Comparison of ENCODE assay signal across 8 mouse cellular contexts in genomic region chr5:122989551-122990330, GRCm38 (mm10). TPM values are rescaled to one million over a fixed set of nuclear protein-coding genes. Genes with fewer than 3 reads are reported as not detected.
DNase-seq lines count a peak whose midpoint lies in the region; ATAC-seq and TF ChIP-seq lines count a peak whose summit lies in the region.

Gene Kdm2b, minus strand, starts transcription at chr5:122989823.

- 4% methylated on average over 15 of the region's 15 CpGs for WGBS in embryonic facial prominence, embryonic 13.5 days
- WGBS in heart, postnatal 0 days: 5% methylated on average over 15 of the region's 15 CpGs
- WGBS in small intestine, adult 2 months: 8% methylated on average over 15 of the region's 15 CpGs

- ATAC-seq in embryonic facial prominence, embryonic 13.5 days (ENCODE audit: insufficient number of reproducible peaks, insufficient read depth, low FRiP score, low TSS enrichment, low read depth): no peak
- no peak for ATAC-seq in heart, postnatal 0 days (ENCODE audit: insufficient read depth, low read depth)

- peaks cover 5 to 13% of the 10 kb centered on the region in 2 experiments; a peak in 3 of 4 replicates for H3K4me1 ChIP-seq in MEL (ENCODE audit: control insufficient read depth in 1 of 2, insufficient read depth in 2 of 2, low read length in 2 of 2)
- peaks cover 57% of the 10 kb centered on the region for H3K4me1 ChIP-seq in embryonic facial prominence, embryonic 13.5 days
- peaks cover 35% of the 10 kb centered on the region for H3K4me1 ChIP-seq in heart, postnatal 0 days (ENCODE audit: control insufficient read depth, insufficient read depth)
- peaks cover 8% of the 10 kb centered on the region for H3K4me1 ChIP-seq in small intestine, adult 2 months (ENCODE audit: control insufficient read depth, insufficient read depth, insufficient read length, low read length)

- no peaks in the 10 kb centered on the region for H3K79me2 ChIP-seq in C2C12 (ENCODE audit: control insufficient read depth, insufficient read depth)
- H3K79me2 ChIP-seq in MEL (ENCODE audit: control insufficient read depth, insufficient read depth, low read length, poor library complexity): peaks cover 2% of the 10 kb centered on the region; the same call in 1 of the 2 replicates

- H3K4me3 ChIP-seq in C2C12 (ENCODE audit: insufficient read depth, poor library complexity, severe bottlenecking) (peak within 1 kb of the TSS; percentile 51), MEL (ENCODE audit: control insufficient read depth in 1 of 2, insufficient read depth in 1 of 2, low read depth in 2 of 2, low read length in 2 of 2) (peak within 1 kb of the TSS; percentile 79 to 89)
- H3K4me3 ChIP-seq in embryonic facial prominence, embryonic 13.5 days: peak within 1 kb of the TSS; percentile 66
- peak within 1 kb of the TSS; percentile 90 for H3K4me3 ChIP-seq in heart, postnatal 0 days (ENCODE audit: low read depth, low read length)
- H3K4me3 ChIP-seq in small intestine, adult 2 months (ENCODE audit: low read depth, low read length): peak within 1 kb of the TSS; percentile 92

- no peaks in the 10 kb centered on the region for H3K9me3 ChIP-seq in MEL (replicated peaks; ENCODE audit: insufficient read depth, low read length)
- H3K9me3 ChIP-seq in embryonic facial prominence, embryonic 13.5 days: no peaks in the 10 kb centered on the region
- no peaks in the 10 kb centered on the region for H3K9me3 ChIP-seq in heart, postnatal 0 days (replicated peaks; ENCODE audit: control insufficient read depth, low read length)

- peak within 1 kb of the TSS; percentile 79 for H3ac ChIP-seq in C2C12 (ENCODE audit: control insufficient read depth, insufficient read length, low read depth)

- DNase-seq in MEL (ENCODE audit: low read depth, low spot score): peak; percentile 27
- no peak for DNase-seq in heart, postnatal 0 days (ENCODE audit: low spot score)
- peak; percentile 40 for DNase-seq in kidney, postnatal 14 days
- DNase-seq in lung, postnatal 10 days: peak; percentile 13
- DNase-seq in spleen, adult 18-20 months: no peak

- peak within 1 kb of the TSS; percentile 83 for H3K9ac ChIP-seq in MEL (ENCODE audit: control insufficient read depth, low read depth, low read length, poor library complexity, severe bottlenecking)
- peak within 1 kb of the TSS; percentile 81 for H3K9ac ChIP-seq in embryonic facial prominence, embryonic 13.5 days
- peak within 1 kb of the TSS; percentile 88 for H3K9ac ChIP-seq in heart, postnatal 0 days (replicated peaks; ENCODE audit: low read depth, low read length)

- H3K27ac ChIP-seq in MEL (ENCODE audit: control insufficient read depth, low read depth, low read length): peak within 1 kb of the TSS; percentile 59; the same call in 1 of the 2 replicates
- peak within 1 kb of the TSS; percentile 84 for H3K27ac ChIP-seq in embryonic facial prominence, embryonic 13.5 days
- H3K27ac ChIP-seq in heart, postnatal 0 days (ENCODE audit: low read depth): peak within 1 kb of the TSS; percentile 95
- peak within 1 kb of the TSS; percentile 68 for H3K27ac ChIP-seq in small intestine, adult 2 months (ENCODE audit: insufficient read depth, low read depth, low read length)

- H3K36me3 ChIP-seq in C2C12 (ENCODE audit: control insufficient read depth, insufficient read depth) (no peaks in the 10 kb centered on the region), MEL (ENCODE audit: control insufficient read depth in 1 of 2, insufficient read depth in 2 of 2, low read length in 2 of 2) (peaks cover 0 to 12% of the 10 kb centered on the region in 2 experiments; a peak in 2 of 4 replicates)
- no peaks in the 10 kb centered on the region for H3K36me3 ChIP-seq in embryonic facial prominence, embryonic 13.5 days
- no peaks in the 10 kb centered on the region for H3K36me3 ChIP-seq in heart, postnatal 0 days (replicated peaks; ENCODE audit: control insufficient read depth, insufficient read depth, low read length)
- no peaks in the 10 kb centered on the region for H3K36me3 ChIP-seq in small intestine, adult 2 months (ENCODE audit: control insufficient read depth, insufficient read depth, low read length)

- H3K79me3 ChIP-seq in C2C12 (ENCODE audit: low read depth): no peaks in the 10 kb centered on the region

- no peak for TF ChIP-seq CTCF in C2C12 (IDR thresholded peaks at IDR 0.05; ENCODE audit: control insufficient read depth, insufficient read depth, insufficient read length)
- no peak for TF ChIP-seq CTCF in MEL (IDR thresholded peaks at IDR 0.05 in 2 of 3, conservative IDR thresholded peaks at IDR 0.05 in 1 of 3; ENCODE audit: control insufficient read depth in 1 of 3, insufficient read depth in 1 of 3, low read depth in 2 of 3, low read length in 3 of 3, poor library complexity in 1 of 3, severe bottlenecking in 1 of 3)
- TF ChIP-seq CTCF in heart, postnatal 0 days (IDR thresholded peaks at IDR 0.05; ENCODE audit: low read depth): no peak
- TF ChIP-seq CTCF in small intestine, adult 2 months (IDR thresholded peaks at IDR 0.05; ENCODE audit: extremely low read depth, insufficient read length, insufficient replicate concordance, low read depth, low read length): no peak

- TF ChIP-seq RAD21 in MEL (IDR thresholded peaks at IDR 0.05; ENCODE audit: low read depth, low read length): no peak

- no peak for TF ChIP-seq EP300 in MEL (IDR thresholded peaks at IDR 0.05; ENCODE audit: low read depth in 1 of 2, low read length in 2 of 2)
- TF ChIP-seq EP300 in heart, postnatal 0 days (IDR thresholded peaks at IDR 0.05; ENCODE audit: low read depth): no peak

- peak within 1 kb of the TSS; percentile 98 for H3K4me2 ChIP-seq in embryonic facial prominence, embryonic 13.5 days
- peak within 1 kb of the TSS; percentile 99 for H3K4me2 ChIP-seq in heart, postnatal 0 days (ENCODE audit: low read depth, low read length)

- no peak for TF ChIP-seq POLR2A in MEL (IDR thresholded peaks at IDR 0.05; ENCODE audit: control insufficient read depth in 1 of 2, insufficient read depth in 1 of 2, low read depth in 1 of 2, low read length in 2 of 2, poor library complexity in 1 of 2)
- no peak for TF ChIP-seq POLR2A in small intestine, adult 2 months (IDR thresholded peaks at IDR 0.05; ENCODE audit: low read depth, low read length)

- H3K27me3 ChIP-seq in C2C12 (ENCODE audit: control insufficient read depth, insufficient read depth, insufficient read length) (no peaks in the 10 kb centered on the region), MEL (ENCODE audit: control insufficient read depth in 1 of 2, insufficient read depth in 2 of 2, low read length in 2 of 2) (no peaks in the 10 kb centered on the region)
- H3K27me3 ChIP-seq in embryonic facial prominence, embryonic 13.5 days: no peaks in the 10 kb centered on the region; the same call in 1 of the 2 replicates
- H3K27me3 ChIP-seq in heart, postnatal 0 days (ENCODE audit: control insufficient read depth, insufficient read depth, low read length): no peaks in the 10 kb centered on the region
- H3K27me3 ChIP-seq in small intestine, adult 2 months (ENCODE audit: control insufficient read depth, insufficient read depth, low read length): no peaks in the 10 kb centered on the region

TF ChIP-seq in C2C12, 6 proteins besides CTCF, POLR2A, EP300 and RAD21:
- TF ChIP-seq MAX (IDR thresholded peaks at IDR 0.05) (no peak), MYOD1 (IDR thresholded peaks at IDR 0.05; ENCODE audit: control insufficient read depth, insufficient read length, low read depth) (no peak), USF1 (IDR thresholded peaks at IDR 0.05; ENCODE audit: low read depth) (no peak), FOSL1 (IDR thresholded peaks at IDR 0.05; ENCODE audit: insufficient read depth, low read length, poor library complexity, severe bottlenecking) (no peak), CEBPB (IDR thresholded peaks at IDR 0.05; ENCODE audit: low read depth) (no peak), MYOG (IDR thresholded peaks at IDR 0.05; ENCODE audit: control insufficient read depth, extremely low read depth, insufficient read length) (no peak)
TF ChIP-seq in C2C12: peak in this region for 0.

TF ChIP-seq in MEL, 35 proteins besides CTCF, POLR2A, EP300 and RAD21:
- no peak for TF ChIP-seq CHD2 (IDR thresholded peaks at IDR 0.05; ENCODE audit: low read length)
- TF ChIP-seq TCF12 (IDR thresholded peaks at IDR 0.05; ENCODE audit: low read depth, low read length): no peak
- no peak for TF ChIP-seq MAX (IDR thresholded peaks at IDR 0.05; ENCODE audit: low read length)
- no peak for TF ChIP-seq MYC (IDR thresholded peaks at IDR 0.05; ENCODE audit: low read depth, low read length)
- no peak for TF ChIP-seq TBP (IDR thresholded peaks at IDR 0.05; ENCODE audit: low read depth, low read length)

RNA-seq across cellular contexts. Expression of gene Kdm2b, which starts in this region (rescaled TPM):
- polyA plus RNA-seq in C2C12 (2012; fragmentation: generic; extraction: Trizol) (15.3 TPM), MEL (2012; ENCODE audit: insufficient read depth in 1 of 2, insufficient read length in 2 of 2, low read depth in 1 of 2, low replicate concordance in 2 of 2, missing spikeins in 1 of 2) (10 to 100 TPM in 1 of 2 experiments, not detected in 1; 48.9 TPM)
- total RNA-seq in MEL (2012; rRNA removed): 24.8 and 29.2 TPM in 2 replicates
- polyA plus RNA-seq in embryonic facial prominence, embryonic 13.5 days (2015; fragmentation: Nextera tagmentation; extraction: Ambion mirVana): 61.6 and 61.9 TPM in 2 replicates
- total RNA-seq in heart, postnatal 0 days (2014; rRNA removed; ENCODE audit: low replicate concordance): 29.3 and 38.8 TPM in 2 replicates
- polyA plus RNA-seq in heart, postnatal 0 days (2015; fragmentation: Nextera tagmentation; extraction: Ambion mirVana): 12.4 and 14.7 TPM in 2 replicates
- polyA plus RNA-seq in small intestine, adult 2 months (2012; rRNA removed): 8.6 and 12.0 TPM in 2 replicates

Comparison
In these comparisons a context has a peak if more than half of its experiments do, and no peak if none do; other contexts are left out.
1. DNase-seq: peak in MEL (single experiment), kidney, postnatal 14 days (single experiment) and lung, postnatal 10 days (single experiment); none in heart, postnatal 0 days (single experiment) and spleen, adult 18-20 months (0 of 2).
2. Peak in every context shown above with its lines, with median percentiles within 50 percentile points of each other: H3K4me3 ChIP-seq, H3K27ac ChIP-seq and H3K9ac ChIP-seq.